Mouse (Mus musculus) heart, adult 2 months (tissue): Measurements from ENCODE around the gene Timp2. TPM values are rescaled to one million over a fixed set of nuclear protein-coding genes. Genes with fewer than 3 reads are reported as not detected.

ENCODE experiments used
- DNase-seq, 2 experiments: peaks; one replicate each; pipeline ENCODE4 v3.0.0; 2021
- H3K27ac ChIP-seq: fragments of 200-600 bp; 2 replicates; pipeline ENCODE4 v1.8.1; 2022
- H3K27me3 ChIP-seq: fragments of 200-500 bp; 2 replicates; pipeline ENCODE4 v1.6.1; 2012; ENCODE audit warnings: mild to moderate bottlenecking, low read length, inconsistent platforms, mixed read lengths; ENCODE audit not compliant: control insufficient read depth, insufficient read depth
- H3K36me3 ChIP-seq: fragments of 200-500 bp; 2 replicates; pipeline ENCODE4 v1.6.1; 2012; ENCODE audit warnings: low read length, inconsistent platforms; ENCODE audit not compliant: control insufficient read depth, insufficient read depth
- H3K4me1 ChIP-seq: fragments of 200-500 bp; 2 replicates; pipeline ENCODE4 v1.6.1; 2011; ENCODE audit warnings: low read length; ENCODE audit not compliant: control insufficient read depth, insufficient read depth
- H3K4me3 ChIP-seq: fragments of 200-600 bp; 2 replicates; pipeline ENCODE4 v1.8.1; 2022
- H3K79me2 ChIP-seq: fragments of 200-500 bp; replicated peaks from 2 replicates; pipeline ENCODE4 v1.6.1; 2012; ENCODE audit warnings: mild to moderate bottlenecking, inconsistent platforms, low read length, moderate library complexity, mixed read lengths; ENCODE audit not compliant: control insufficient read depth, insufficient read depth
- H3K9ac ChIP-seq: fragments of 200-500 bp; 2 replicates; pipeline ENCODE4 v1.6.1; 2012; ENCODE audit warnings: low read depth, mild to moderate bottlenecking, control low read depth, inconsistent platforms, low read length, mixed read lengths
- CTCF ChIP-seq: fragments of 200-600 bp; IDR thresholded peaks from 2 replicates; pipeline ENCODE4 v1.8.1; 2022; ENCODE audit warnings: antibody characterized with exemption, mild to moderate bottlenecking, moderate library complexity
- EP300 ChIP-seq: fragments of 200-500 bp; IDR thresholded peaks from 2 replicates; pipeline ENCODE4 v1.6.1; 2011; ENCODE audit warnings: low read depth, low read length, control low read depth; ENCODE audit not compliant: insufficient read depth
- POLR2A ChIP-seq: fragments of 200-500 bp; IDR thresholded peaks from 2 replicates; pipeline ENCODE4 v1.6.1; 2011; ENCODE audit warnings: mild to moderate bottlenecking, low read depth, low read length, control low read depth; ENCODE audit not compliant: insufficient read depth
- WGBS: fragments of 180-500 bp; shearing (Covaris S2); methylation state at CpG from one replicate; pipeline ENCODE4 v1.1.7; 2018; 5-methylcytosine and 5-hydroxymethylcytosine counted together
- intact Hi-C: fragments of 180-260 bp; cut with DNase I; formaldehyde crosslinking; loops from one replicate; pipeline ENCODE4 v1.15.1; 2025
- polyA plus RNA-seq: library from polyadenylated mRNA; depleted of rRNA; stranded (reverse); fragments of >200 nt; gene quantifications from 2 replicates; pipeline ENCODE4 v1.2.3, GENCODE M21; 2012
- total RNA-seq, 2 experiments: library from RNA; stranded (reverse); gene quantifications; 2 replicates each; pipeline ENCODE4 v1.2.3; 2021

The Timp2 gene
- total and polyA plus RNA-seq, 3 experiments = 98.9 to 109 (median 99.2) TPM

GRCm38 (mm10) chr11:118328947-118329346 is 26.6 kb downstream of the Timp2 start:
- Histone ChIP-seq H3K4me1 (peaks cover 20% of the 10 kb centered on the region), H3K9ac (no peak overlapping the region), H3K36me3 (no peaks in the 10 kb centered on the region), H3K27ac (no peak overlapping the region), H3K4me3 (no peak overlapping the region), H3K27me3 (no peaks in the 10 kb centered on the region), H3K79me2 (no peaks in the 10 kb centered on the region)
- 91% methylated on average over 5 of the region's 5 CpGs for WGBS
- intact Hi-C loops = no loop called here
- no peak for DNase-seq
- TF ChIP-seq POLR2A = no peak
- no peak for TF ChIP-seq CTCF
- TF ChIP-seq EP300 = no peak

- peaks cover 20% of the 10 kb centered on the region for H3K4me1 ChIP-seq
- no peak overlapping the region for H3K4me3 ChIP-seq
- H3K79me2 ChIP-seq = no peaks in the 10 kb centered on the region
- H3K9ac ChIP-seq = no peak overlapping the region
- intact Hi-C loops = no loop called here
- H3K27ac ChIP-seq = peak overlapping the region; percentile 58; the same call in 1 of the 2 replicates
- no peaks in the 10 kb centered on the region for H3K36me3 ChIP-seq
- WGBS = 98% methylated on average over 6 of the region's 6 CpGs
- no peak for DNase-seq
- no peaks in the 10 kb centered on the region for H3K27me3 ChIP-seq
- no peak for TF ChIP-seq EP300
- no peak for TF ChIP-seq CTCF
- no peak for TF ChIP-seq POLR2A
Measured at GRCm38 (mm10) chr11:118328511-118328910, 27.0 kb downstream of the Timp2 start.

- peak; percentile 70 to 84 for DNase-seq
- Histone ChIP-seq H3K79me2 (no peaks in the 10 kb centered on the region), H3K4me1 (peaks cover 21% of the 10 kb centered on the region), H3K36me3 (no peaks in the 10 kb centered on the region), H3K27ac (peak overlapping the region; percentile 61), H3K9ac (no peak overlapping the region), H3K4me3 (no peak overlapping the region), H3K27me3 (no peaks in the 10 kb centered on the region)
- TF ChIP-seq POLR2A = no peak
- TF ChIP-seq CTCF = no peak
- no peak; the same call in 1 of the 2 replicates for TF ChIP-seq EP300
- intact Hi-C loops = no loop called here
- 51% methylated on average over 24 of the region's 24 CpGs for WGBS
Measured at GRCm38 (mm10) chr11:118326991-118327971, 28.3 kb downstream of the Timp2 start.

- peaks cover 21% of the 10 kb centered on the region for H3K4me1 ChIP-seq
- H3K79me2 ChIP-seq = no peaks in the 10 kb centered on the region
- intact Hi-C loops = no loop called here
- H3K36me3 ChIP-seq = no peaks in the 10 kb centered on the region
- TF ChIP-seq POLR2A = no peak
- TF ChIP-seq CTCF = no peak
- H3K27ac ChIP-seq = no peak overlapping the region; the same call in 1 of the 2 replicates
- no peak overlapping the region for H3K9ac ChIP-seq
- H3K4me3 ChIP-seq = no peak overlapping the region
- no peaks in the 10 kb centered on the region for H3K27me3 ChIP-seq
- WGBS = 92% methylated on average over 4 of the region's 4 CpGs
- DNase-seq = no peak
Measured at GRCm38 (mm10) chr11:118326491-118326890, 29.0 kb downstream of the Timp2 start.

GRCm38 (mm10) chr11:118324541-118324940 is 31.0 kb downstream of the Timp2 start:
- intact Hi-C loops = no loop called here
- no peaks in the 10 kb centered on the region for H3K79me2 ChIP-seq
- WGBS = 43% methylated on average over 5 of the region's 5 CpGs
- TF ChIP-seq EP300 (no peak), POLR2A (no peak), CTCF (no peak)
- H3K36me3 ChIP-seq = no peaks in the 10 kb centered on the region
- H3K9ac ChIP-seq = no peak overlapping the region
- H3K27me3 ChIP-seq = no peaks in the 10 kb centered on the region
- no peak overlapping the region for H3K4me3 ChIP-seq
- peak in 1 of 2 experiments; percentile 45 for DNase-seq
- peaks cover 21% of the 10 kb centered on the region for H3K4me1 ChIP-seq
- H3K27ac ChIP-seq = peak overlapping the region; percentile 7

GRCm38 (mm10) chr11:118323974-118324373 is 31.6 kb downstream of the Timp2 start:
- Histone ChIP-seq H3K27ac (peak overlapping the region; percentile 7), H3K27me3 (no peaks in the 10 kb centered on the region), H3K4me1 (peaks cover 21% of the 10 kb centered on the region), H3K79me2 (no peaks in the 10 kb centered on the region), H3K4me3 (no peak overlapping the region), H3K36me3 (no peaks in the 10 kb centered on the region), H3K9ac (no peak overlapping the region)
- no peak for DNase-seq
- TF ChIP-seq CTCF (no peak), EP300 (no peak), POLR2A (no peak)
- intact Hi-C loops = no loop called here
- WGBS = 46% methylated on average over 5 of the region's 5 CpGs
